Mouse (Mus musculus) cortical plate, adult 2 months (tissue): ENCODE results near the gene Jagn1. TPM values are rescaled to one million over a fixed set of nuclear protein-coding genes. Genes with fewer than 3 reads are reported as not detected.

ENCODE experiments used
- H3K27ac ChIP-seq: fragments of 200-500 bp; 2 replicates; pipeline ENCODE4 v1.5.1; 2012; ENCODE audit warnings: low read length, control low read depth, inconsistent platforms; ENCODE audit not compliant: insufficient read depth
- H3K4me1 ChIP-seq: fragments of 200-500 bp; 2 replicates; pipeline ENCODE4 v1.6.1; 2011; ENCODE audit warnings: low read length; ENCODE audit not compliant: control insufficient read depth, insufficient read depth
- H3K4me3 ChIP-seq: fragments of 200-500 bp; 2 replicates; pipeline ENCODE4 v1.5.1; 2011; ENCODE audit warnings: mild to moderate bottlenecking, low read length, control low read depth; ENCODE audit not compliant: insufficient read depth
- CTCF ChIP-seq: fragments of 200-500 bp; IDR thresholded peaks from 2 replicates; pipeline ENCODE4 v1.5.1; 2011; ENCODE audit warnings: mild to moderate bottlenecking, control low read depth, low read length; ENCODE audit not compliant: insufficient read depth; ENCODE audit errors: extremely low read depth
- POLR2A ChIP-seq: fragments of 200-500 bp; IDR thresholded peaks from 2 replicates; pipeline ENCODE4 v1.6.1; 2011; ENCODE audit warnings: mild to moderate bottlenecking, low read length, control low read depth; ENCODE audit not compliant: insufficient read depth; ENCODE audit errors: extremely low read depth
- polyA plus RNA-seq: library from polyadenylated mRNA; depleted of rRNA; stranded (reverse); fragments of >200 nt; gene quantifications from 2 replicates; pipeline ENCODE4 v1.2.3, GENCODE M21; 2012

Jagn1 gene
- polyA plus RNA-seq, 1 experiment = 54.0 TPM

GRCm38 (mm10) chr6:113430846-113431245 is 11.5 kb upstream of the Jagn1 start:
- Histone ChIP-seq H3K4me3 (no peak overlapping the region), H3K27ac (no peak overlapping the region), H3K4me1 (no peaks in the 10 kb centered on the region)
- TF ChIP-seq CTCF (no peak), POLR2A (no peak)

- no peak for TF ChIP-seq POLR2A
- TF ChIP-seq CTCF = no peak
- H3K27ac ChIP-seq = no peak overlapping the region
- no peak overlapping the region for H3K4me3 ChIP-seq
- no peaks in the 10 kb centered on the region for H3K4me1 ChIP-seq
These were observed 10.6 kb upstream of the Jagn1 start for GRCm38 (mm10) chr6:113431801-113432200.

GRCm38 (mm10) chr6:113433661-113434060 is 8.7 kb upstream of the Jagn1 start:
- no peak for TF ChIP-seq CTCF
- TF ChIP-seq POLR2A = no peak
- no peak overlapping the region for H3K4me3 ChIP-seq
- H3K27ac ChIP-seq = no peak overlapping the region
- no peaks in the 10 kb centered on the region for H3K4me1 ChIP-seq

- TF ChIP-seq CTCF (no peak), POLR2A (no peak)
- no peak overlapping the region for H3K27ac ChIP-seq
- no peaks in the 10 kb centered on the region for H3K4me1 ChIP-seq
- H3K4me3 ChIP-seq = no peak overlapping the region
These were observed 7.7 kb upstream of the Jagn1 start for GRCm38 (mm10) chr6:113434691-113435090.

GRCm38 (mm10) chr6:113435664-113436205 is 6.6 kb upstream of the Jagn1 start, which contains the start of gene Cidec:
Cidec (minus strand) TSS chr6:113435760.
- Histone ChIP-seq H3K27ac (no peak within 1 kb of the TSS), H3K4me3 (no peak within 1 kb of the TSS), H3K4me1 (no peaks in the 10 kb centered on the region)
- TF ChIP-seq CTCF (no peak), POLR2A (no peak)

GRCm38 (mm10) chr6:113437135-113437534 is 5.2 kb upstream of the Jagn1 start:
- H3K27ac ChIP-seq = no peak overlapping the region
- no peak for TF ChIP-seq CTCF
- TF ChIP-seq POLR2A = no peak
- no peaks in the 10 kb centered on the region for H3K4me1 ChIP-seq
- no peak overlapping the region for H3K4me3 ChIP-seq

- TF ChIP-seq CTCF (no peak), POLR2A (no peak)
- H3K4me1 ChIP-seq = peaks cover 2% of the 10 kb centered on the region; the same call in 1 of the 2 replicates
- H3K4me3 ChIP-seq = no peak overlapping the region
- no peak overlapping the region for H3K27ac ChIP-seq
These were observed 3.5 kb upstream of the Jagn1 start for GRCm38 (mm10) chr6:113438721-113439430.

GRCm38 (mm10) chr6:113440686-113441085 is 1.7 kb upstream of the Jagn1 start:
- Histone ChIP-seq H3K4me1 (peaks cover 2% of the 10 kb centered on the region; the same call in 1 of the 2 replicates), H3K27ac (no peak overlapping the region), H3K4me3 (no peak overlapping the region)
- TF ChIP-seq POLR2A (no peak), CTCF (no peak)

- Histone ChIP-seq H3K27ac (no peak overlapping the region), H3K4me3 (no peak overlapping the region), H3K4me1 (peaks cover 2% of the 10 kb centered on the region; the same call in 1 of the 2 replicates)
- TF ChIP-seq POLR2A (no peak), CTCF (peak; percentile 84)
These were observed 1.2 kb upstream of the Jagn1 start for GRCm38 (mm10) chr6:113441147-113441680.

- Histone ChIP-seq H3K4me1 (peaks cover 2% of the 10 kb centered on the region; the same call in 1 of the 2 replicates), H3K27ac (0 out of 2 replicates have a peak overlapping the region, but pooled peaks have one; percentile 31), H3K4me3 (peak overlapping the region; percentile 83)
- no peak for TF ChIP-seq POLR2A
- TF ChIP-seq CTCF = no peak
These were observed 305 bp upstream of the Jagn1 start for GRCm38 (mm10) chr6:113442087-113442441.
